Comparison of ENCODE assay signal across 9 mouse cellular contexts in genomic region chr3:149173537-149173936, GRCm38 (mm10).
DNase-seq lines count a peak whose midpoint lies in the region; ATAC-seq and TF ChIP-seq lines count a peak whose summit lies in the region.
"Had no signal": no experiment of that assay in that cellular context is flagged by ENCODE, and none has a peak within 500 bp of the region (broad histone marks: within the 10 kb centered on the region; RNA-seq: fewer than 3 reads in every experiment).

No protein-coding gene starts in this region.

- no peaks in the 10 kb centered on the region for H3K27me3 ChIP-seq in embryonic facial prominence, embryonic 11.5 days (ENCODE audit: control insufficient read depth, insufficient read depth, low read length)
- 0 out of 2 replicates have a peak, but pooled peaks cover 11% of the 10 kb centered on the region for H3K27me3 ChIP-seq in embryonic facial prominence, embryonic 10.5 days (replicated peaks; ENCODE audit: low read depth, poor library complexity, severe bottlenecking)
- H3K27me3 ChIP-seq in intestine, embryonic 16.5 days (replicated peaks; ENCODE audit: control insufficient read depth, insufficient read depth, low read length) = no peaks in the 10 kb centered on the region

- 36% methylated on average over 10 of the region's 10 CpGs for WGBS in embryonic facial prominence, embryonic 11.5 days
- WGBS in embryonic facial prominence, embryonic 10.5 days = 38% methylated on average over 10 of the region's 10 CpGs
- WGBS in intestine, embryonic 16.5 days = 35% methylated on average over 10 of the region's 10 CpGs

- peak; percentile 12 for DNase-seq in embryonic facial prominence, embryonic 11.5 days (ENCODE audit: low spot score)
- DNase-seq in embryonic facial prominence, embryonic 10.5 days (ENCODE audit: low spot score) = no peak
- no peak for DNase-seq in left cerebral cortex, adult 2 months (ENCODE audit: extremely low spot score in 1 of 2, low spot score in 2 of 2)
- no peak for DNase-seq in left cerebral cortex, adult 9 months (ENCODE audit: low spot score in 2 of 2)
- DNase-seq in lung, postnatal 4 days = peak; percentile 37 to 56
- DNase-seq in retina, postnatal 1 day = no peak
- no peak for DNase-seq in gastrocnemius, adult 18-20 months (ENCODE audit: low spot score)

- no peaks in the 10 kb centered on the region for H3K4me1 ChIP-seq in embryonic facial prominence, embryonic 11.5 days (ENCODE audit: control insufficient read depth, insufficient read depth, low read length)
- H3K4me1 ChIP-seq in embryonic facial prominence, embryonic 10.5 days = peaks cover 30% of the 10 kb centered on the region
- H3K4me1 ChIP-seq in intestine, embryonic 16.5 days (ENCODE audit: control insufficient read depth, insufficient read depth, low read length) = peaks cover 11% of the 10 kb centered on the region; the same call in 1 of the 2 replicates

- H3K9ac ChIP-seq in embryonic facial prominence, embryonic 11.5 days (replicated peaks; ENCODE audit: low read length) = no peak overlapping the region
- no peak overlapping the region for H3K9ac ChIP-seq in intestine, embryonic 16.5 days (ENCODE audit: low read depth, low read length)

- ATAC-seq in embryonic facial prominence, embryonic 11.5 days (replicated peaks; ENCODE audit: insufficient number of reproducible peaks, low FRiP score, low TSS enrichment, low read depth) = no peak
- ATAC-seq in intestine, embryonic 16.5 days = no peak

- no peaks in the 10 kb centered on the region for H3K9me3 ChIP-seq in embryonic facial prominence, embryonic 11.5 days (replicated peaks; ENCODE audit: control insufficient read depth, low read length)
- H3K9me3 ChIP-seq in embryonic facial prominence, embryonic 10.5 days = no peaks in the 10 kb centered on the region
- H3K9me3 ChIP-seq in intestine, embryonic 16.5 days (ENCODE audit: control insufficient read depth, low read length) = no peaks in the 10 kb centered on the region

- H3K36me3 ChIP-seq in embryonic facial prominence, embryonic 11.5 days (replicated peaks; ENCODE audit: control insufficient read depth, insufficient read depth, low read depth, low read length) = no peaks in the 10 kb centered on the region
- no peaks in the 10 kb centered on the region for H3K36me3 ChIP-seq in embryonic facial prominence, embryonic 10.5 days (replicated peaks)
- H3K36me3 ChIP-seq in intestine, embryonic 16.5 days (ENCODE audit: control insufficient read depth, insufficient read depth, low read length) = no peaks in the 10 kb centered on the region

- intact Hi-C loops in left cerebral cortex, adult 2 months (cut with DNase I) = no loop called here

- H3K4me2 ChIP-seq in embryonic facial prominence, embryonic 11.5 days (ENCODE audit: low read depth, low read length) = peak overlapping the region; percentile 21
- H3K4me2 ChIP-seq in intestine, embryonic 16.5 days (ENCODE audit: low read depth, low read length) = peak overlapping the region; percentile 24

- no peak overlapping the region for H3K27ac ChIP-seq in embryonic facial prominence, embryonic 11.5 days (replicated peaks; ENCODE audit: low read depth, low read length)
- H3K27ac ChIP-seq in embryonic facial prominence, embryonic 10.5 days (replicated peaks) = no peak overlapping the region
- H3K27ac ChIP-seq in left cerebral cortex, adult 2 months = no peak overlapping the region
- no peak overlapping the region for H3K27ac ChIP-seq in intestine, embryonic 16.5 days (ENCODE audit: low read length)

- TF ChIP-seq CTCF in left cerebral cortex, adult 2 months (IDR thresholded peaks at IDR 0.05) = no peak

- H3K4me3 ChIP-seq in embryonic facial prominence, embryonic 11.5 days (ENCODE audit: low read depth, low read length) = no peak overlapping the region
- no peak overlapping the region for H3K4me3 ChIP-seq in embryonic facial prominence, embryonic 10.5 days
- H3K4me3 ChIP-seq in left cerebral cortex, adult 2 months = 0 out of 2 replicates have a peak overlapping the region, but pooled peaks have one; percentile 5
- H3K4me3 ChIP-seq in intestine, embryonic 16.5 days (ENCODE audit: low read length) = no peak overlapping the region
- H3K4me3 ChIP-seq: myocyte had no signal

Comparison
In these comparisons a context has a peak if more than half of its experiments do, and no peak if none do; other contexts are left out.
1. DNase-seq: peak in embryonic facial prominence, embryonic 11.5 days (single experiment) and lung, postnatal 4 days (2 of 2); none in embryonic facial prominence, embryonic 10.5 days (single experiment), left cerebral cortex, adult 2 months (0 of 2), left cerebral cortex, adult 9 months (0 of 2), retina, postnatal 1 day (single experiment) and gastrocnemius, adult 18-20 months (single experiment).